Mouse (Mus musculus) frontal cortex, postnatal 25 days (tissue): ENCODE results near the gene Duoxa2.
A peak's percentile ranks its signal among the peaks of the same experiment; 100 is the strongest.

Experiments used
- DNase-seq, 2 experiments: peaks; one replicate each; pipeline ENCODE4 v3.0.0; 2022; ENCODE audit warnings: low spot score in 2 of 2

The Duoxa2 gene

DNA sequence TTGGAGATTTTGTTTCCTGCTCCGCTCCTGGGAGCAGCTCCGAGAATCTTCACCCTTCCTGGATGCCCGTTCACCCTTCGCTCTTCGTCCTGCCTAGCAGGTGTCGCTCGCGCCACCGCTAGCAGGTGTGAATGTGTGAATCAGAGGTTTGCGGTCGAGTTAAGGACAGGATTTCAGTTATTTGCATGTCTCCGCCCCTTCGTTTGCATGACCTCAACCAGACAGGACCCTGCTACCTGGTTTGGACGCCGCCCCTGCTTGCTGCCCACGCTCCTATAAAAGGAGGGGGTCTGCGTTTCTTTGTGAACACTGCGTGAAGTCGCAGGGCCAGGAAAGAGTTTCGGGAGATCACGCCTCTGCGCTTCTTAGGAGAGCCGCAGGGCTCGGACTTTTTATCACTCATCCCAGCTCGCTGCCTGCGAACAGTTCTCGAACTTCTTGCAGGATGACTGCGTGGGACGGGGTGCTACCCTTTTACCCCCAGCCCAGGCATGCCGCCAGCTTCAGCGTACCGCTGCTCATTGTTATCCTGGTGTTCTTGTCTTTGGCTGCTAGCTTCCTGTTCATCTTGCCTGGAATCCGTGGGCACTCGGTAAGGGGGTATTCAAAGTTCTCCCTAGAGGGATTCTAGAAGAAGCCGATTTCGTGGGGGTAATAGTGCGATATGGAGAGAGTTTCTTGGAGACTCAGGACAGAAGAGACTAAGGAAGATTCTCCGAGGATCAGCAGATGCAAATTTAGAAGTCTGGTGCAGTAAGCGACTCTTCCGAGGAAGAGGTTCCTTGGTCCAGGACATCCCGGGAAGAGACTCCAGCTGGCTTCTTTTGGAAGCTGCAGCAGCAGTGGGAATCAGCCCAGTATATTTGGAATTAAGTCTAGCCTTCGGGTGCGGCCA, at the start of gene Duoxa2:
Gene Duoxa2 (plus strand): TSS at position 305 of the 895 bp plus-strand sequence.
- no peak for DNase-seq

- peak in 1 of 2 experiments; percentile 19 for DNase-seq
Observed at GRCm38 (mm10) chr2:122255997-122256396, 42.7 kb upstream of the Duoxa2 start.

DNA sequence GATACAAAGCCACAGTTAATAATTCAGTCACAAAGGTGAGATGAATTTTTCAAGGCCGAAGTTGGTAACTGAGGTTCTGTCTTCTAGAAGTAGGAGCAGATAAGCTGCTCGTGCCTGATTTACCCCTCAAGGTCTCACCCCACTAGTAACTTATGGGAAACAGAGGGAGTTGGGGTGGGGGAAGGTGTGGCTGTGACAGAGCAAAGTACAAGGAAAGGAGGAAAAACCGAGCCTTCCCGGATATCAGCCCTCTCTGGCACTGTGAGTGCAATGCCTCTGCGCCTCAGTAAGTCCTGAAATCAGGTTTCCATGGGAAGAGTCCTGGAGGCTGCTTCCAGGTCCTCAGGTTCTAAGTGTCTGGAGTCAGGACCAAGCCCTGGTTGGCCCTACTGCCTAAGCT, 38.0 kb upstream of the Duoxa2 start:
- DNase-seq: no peak

DNA sequence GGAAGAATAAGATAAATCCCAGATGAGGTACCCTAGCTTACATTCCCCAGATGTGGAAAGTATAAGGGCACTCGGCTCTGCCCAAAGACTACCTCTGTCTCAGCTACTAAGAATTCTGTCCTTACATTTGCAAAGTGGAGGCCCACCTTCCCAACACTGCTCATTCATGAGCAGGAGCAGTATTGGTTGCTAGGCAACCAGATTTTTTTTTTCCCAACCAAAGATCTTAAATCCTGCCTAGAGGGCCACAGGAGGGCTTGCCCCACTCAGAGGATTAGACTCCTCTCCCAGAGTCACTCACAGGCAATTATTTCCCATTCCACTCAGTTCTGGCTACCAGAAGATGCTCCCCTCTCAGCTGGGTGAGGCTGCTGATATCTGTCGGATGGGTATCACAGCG, 34.0 kb upstream of the Duoxa2 start:
- DNase-seq: no peak

- no peak for DNase-seq
Observed at GRCm38 (mm10) chr2:122266407-122267193, 32.1 kb upstream of the Duoxa2 start.

GRCm38 (mm10) chr2:122278769-122279168, 19.9 kb upstream of the Duoxa2 start:
- no peak for DNase-seq

DNA sequence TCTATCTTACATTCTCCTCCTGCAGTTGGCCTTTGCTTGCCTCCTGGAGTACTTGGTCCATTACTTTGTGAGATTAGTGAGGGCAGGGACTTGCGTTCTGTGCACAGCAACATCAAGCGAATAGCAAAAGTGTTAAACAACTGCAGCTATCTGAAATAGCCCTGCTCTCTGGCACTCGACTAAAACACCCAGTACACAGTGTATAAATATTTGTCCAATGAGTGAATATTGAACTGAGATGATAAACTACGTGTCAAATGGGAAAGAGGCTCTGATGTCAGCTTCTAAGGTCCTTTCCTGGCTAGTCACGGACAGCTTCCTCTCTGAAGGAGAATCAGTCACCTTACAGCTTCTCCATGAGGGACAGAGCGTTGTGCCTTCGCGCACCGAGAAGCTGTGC, 14.6 kb upstream of the Duoxa2 start:
- DNase-seq: no peak

DNA sequence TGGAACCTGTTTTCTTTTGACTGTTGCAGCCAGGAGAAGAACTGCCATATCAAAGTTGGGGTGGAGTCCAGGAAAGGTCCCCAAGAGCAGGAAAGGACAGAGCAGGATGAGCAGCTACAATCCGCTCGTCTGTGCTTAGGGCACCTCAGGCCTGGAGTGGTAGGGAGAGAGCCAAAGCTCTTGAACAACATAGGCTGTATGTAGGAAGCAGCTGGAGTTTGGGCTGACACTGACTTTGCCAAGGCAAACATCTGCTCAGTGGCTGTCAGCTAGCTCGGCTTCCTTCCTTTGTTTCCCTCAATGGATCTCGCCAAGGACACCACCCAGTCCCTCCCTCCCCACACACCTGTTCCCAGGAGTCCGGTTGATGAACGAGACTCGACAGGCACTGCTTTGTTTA, 12.6 kb upstream of the Duoxa2 start:
- no peak for DNase-seq

DNA sequence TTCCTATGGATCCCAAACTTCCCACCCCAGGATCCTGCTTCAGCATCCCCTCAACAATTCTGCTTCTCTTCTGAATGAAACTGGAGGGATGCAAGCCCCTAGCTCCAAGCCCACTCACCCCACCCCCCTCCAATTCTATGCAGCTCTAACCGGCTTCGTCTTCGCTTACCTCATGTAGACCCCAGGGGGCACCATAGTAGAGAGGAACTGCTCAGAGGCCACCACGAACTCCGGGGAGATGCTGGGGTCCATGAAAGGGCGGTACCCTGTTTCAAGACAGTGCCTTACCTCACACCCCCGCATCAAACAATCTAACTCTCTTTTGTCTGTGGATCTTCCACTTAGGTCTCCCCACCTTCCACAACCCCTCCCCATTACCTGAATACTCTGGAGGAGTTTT, 3.8 kb upstream of the Duoxa2 start:
- DNase-seq: no peak

GRCm38 (mm10) chr2:122297271-122298095, 1.2 kb upstream of the Duoxa2 start:
- no peak for DNase-seq

DNA sequence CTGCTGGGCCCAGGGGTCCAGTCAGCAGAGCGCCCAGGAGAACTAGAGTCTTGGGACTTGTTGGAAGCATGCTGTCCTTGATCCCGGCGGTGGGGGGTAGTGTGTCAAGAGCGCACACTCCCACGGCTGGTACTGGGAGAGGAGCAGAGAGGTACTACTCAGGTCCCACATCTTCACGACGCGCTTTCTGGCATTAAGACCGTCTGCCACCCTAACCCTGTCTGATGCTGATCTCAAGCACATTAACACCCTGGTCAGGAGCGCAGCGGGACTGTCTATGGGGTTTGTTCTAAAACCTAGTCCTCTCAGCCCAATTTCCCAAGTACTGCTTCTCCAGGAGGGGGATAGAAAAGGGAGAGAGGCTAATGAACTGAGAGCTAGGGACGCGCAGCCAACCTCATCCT, 602 bp upstream of the Duoxa2 start, which contains the start of gene Duox2:
Gene Duox2 (minus strand): TSS at position 354 of the 404 bp plus-strand sequence.
- DNase-seq: no peak

DNA sequence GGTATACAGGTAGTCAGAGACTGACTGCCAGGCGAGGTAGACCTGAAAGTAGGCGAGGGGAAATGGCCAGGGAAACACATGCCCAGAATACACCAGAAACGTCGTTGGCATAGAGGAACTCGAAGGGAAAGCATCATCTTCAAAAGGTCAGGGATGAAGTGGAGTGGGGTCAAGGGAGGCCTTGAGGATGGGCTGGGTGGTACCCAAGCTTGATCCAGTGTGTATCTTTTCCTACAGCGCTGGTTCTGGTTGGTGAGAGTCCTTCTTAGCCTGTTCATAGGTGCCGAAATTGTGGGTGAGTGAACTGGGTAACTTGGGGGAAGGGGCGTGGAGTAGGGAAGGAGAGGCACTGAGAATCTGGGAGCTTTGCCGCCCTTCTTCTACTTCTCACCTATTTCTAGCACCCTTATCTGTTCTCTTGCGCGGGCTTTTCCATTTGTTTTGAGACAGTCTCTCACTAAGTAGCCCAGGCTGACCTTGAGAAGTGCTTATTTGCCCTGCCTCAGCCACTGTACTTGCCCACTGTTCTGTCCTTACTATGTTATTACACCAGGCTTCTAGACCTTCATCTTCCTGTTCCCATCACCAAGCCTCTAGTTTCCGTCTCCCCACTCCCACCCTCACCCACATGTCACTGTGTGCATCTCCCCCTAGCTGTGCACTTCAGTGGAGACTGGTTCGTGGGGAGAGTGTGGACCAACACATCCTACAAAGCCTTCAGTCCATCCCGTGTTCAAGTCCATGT, 1.4 kb downstream of the Duoxa2 start:
- no peak for DNase-seq

- DNase-seq: no peak
Observed at GRCm38 (mm10) chr2:122300656-122301020, 1.9 kb downstream of the Duoxa2 start.

- peak; percentile 9 to 11 for DNase-seq
Observed at GRCm38 (mm10) chr2:122301081-122301920, 2.6 kb downstream of the Duoxa2 start.

DNA sequence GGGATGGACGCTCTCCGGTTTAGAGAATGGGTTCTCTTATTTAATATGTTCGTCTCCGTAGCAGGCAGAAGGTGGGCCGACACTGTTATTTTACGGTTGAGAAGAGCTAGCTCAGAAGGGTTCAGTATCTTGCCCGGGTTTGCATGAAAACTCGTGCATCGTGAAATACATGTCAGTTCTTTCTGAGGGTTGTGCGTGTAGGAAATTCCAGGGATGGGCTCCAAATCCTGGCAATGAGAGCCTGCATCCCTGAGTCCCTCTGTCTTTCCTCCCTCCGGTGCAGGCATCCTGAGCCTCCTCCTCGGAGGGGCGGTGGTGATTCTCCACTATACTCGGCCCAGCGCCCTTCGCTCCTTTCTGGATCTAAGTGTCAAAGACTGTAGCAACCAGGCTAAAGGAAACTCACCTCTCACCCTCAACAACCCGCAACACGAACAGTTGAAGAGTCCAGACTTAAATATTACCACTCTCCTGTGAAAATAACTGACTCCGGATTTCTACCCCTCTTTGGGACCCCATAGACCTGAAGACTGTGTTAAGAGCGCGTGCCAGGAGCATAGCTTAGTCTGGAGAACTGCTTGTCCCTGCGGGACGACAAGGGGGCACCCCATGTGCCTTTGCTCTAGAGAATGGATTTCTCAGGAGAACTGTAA, 3.3 kb downstream of the Duoxa2 start:
- DNase-seq: no peak

- DNase-seq: peak; percentile 21 to 52
Observed at GRCm38 (mm10) chr2:122302574-122303241, 4.0 kb downstream of the Duoxa2 start.

DNA sequence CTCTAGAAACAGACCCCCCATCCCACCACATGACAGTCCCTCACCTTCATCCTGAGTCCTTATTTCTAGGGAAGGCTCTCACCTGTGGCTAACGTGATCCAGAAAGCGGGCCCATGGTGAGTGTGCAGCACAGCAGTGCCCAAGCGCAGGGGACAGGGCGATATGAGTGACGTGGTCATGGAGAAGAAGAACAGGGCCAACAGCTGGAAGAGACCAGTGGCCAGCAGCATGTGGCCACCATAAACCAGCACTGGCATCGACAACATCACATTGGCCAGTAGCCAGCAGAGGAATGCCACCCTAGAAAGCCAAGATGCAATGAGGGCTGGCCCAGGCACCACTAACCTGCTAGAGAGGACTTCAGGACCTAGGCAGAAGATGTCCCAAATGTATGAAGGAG, 5.8 kb downstream of the Duoxa2 start:
- DNase-seq: no peak

- DNase-seq: no peak
Observed at GRCm38 (mm10) chr2:122305097-122305892, 6.6 kb downstream of the Duoxa2 start.
